Mouse (Mus musculus): ENCODE data around the gene Trio.

Trio gene

DNA sequence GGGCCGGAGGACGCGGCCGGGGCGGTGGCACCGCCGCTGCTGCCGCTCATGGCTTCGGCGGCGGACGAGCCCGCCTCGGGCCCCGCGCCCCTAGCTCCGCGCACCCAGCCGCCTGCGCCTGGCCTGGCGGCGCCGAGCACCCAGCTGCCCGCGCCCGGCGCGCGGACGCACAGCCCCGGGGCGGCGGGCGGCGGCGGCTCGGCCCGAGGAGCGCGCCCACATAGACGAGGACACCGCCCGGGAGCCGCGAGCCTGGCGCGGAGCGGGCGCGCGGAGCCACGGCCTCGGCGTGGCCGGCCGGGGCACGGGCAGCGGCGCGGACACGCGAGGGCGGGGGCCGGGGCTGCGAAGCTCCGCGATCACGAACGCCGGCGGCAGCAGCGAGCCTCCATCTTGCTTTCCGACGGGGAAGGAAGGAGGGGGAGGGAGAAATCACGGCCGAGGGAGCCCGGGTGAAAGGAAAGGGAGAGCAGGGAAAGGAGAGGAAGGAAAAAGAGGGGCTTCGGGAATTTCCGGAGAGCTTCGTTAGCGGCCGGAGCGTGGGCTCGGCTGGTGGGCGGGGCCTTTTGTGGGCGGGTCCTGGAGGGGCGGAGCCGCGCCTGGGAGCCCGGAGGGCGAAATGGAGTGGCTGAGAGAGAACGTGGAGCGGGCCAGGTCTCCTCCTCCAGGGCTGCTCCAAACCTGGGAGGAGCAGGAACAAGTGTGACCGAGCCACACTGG, at the start of gene Trio:
TSS of gene Trio (minus strand) at position 402 of the 720 bp plus-strand sequence.
- DNase-seq (ENCODE audit: low spot score): peak; percentile 99

DNA sequence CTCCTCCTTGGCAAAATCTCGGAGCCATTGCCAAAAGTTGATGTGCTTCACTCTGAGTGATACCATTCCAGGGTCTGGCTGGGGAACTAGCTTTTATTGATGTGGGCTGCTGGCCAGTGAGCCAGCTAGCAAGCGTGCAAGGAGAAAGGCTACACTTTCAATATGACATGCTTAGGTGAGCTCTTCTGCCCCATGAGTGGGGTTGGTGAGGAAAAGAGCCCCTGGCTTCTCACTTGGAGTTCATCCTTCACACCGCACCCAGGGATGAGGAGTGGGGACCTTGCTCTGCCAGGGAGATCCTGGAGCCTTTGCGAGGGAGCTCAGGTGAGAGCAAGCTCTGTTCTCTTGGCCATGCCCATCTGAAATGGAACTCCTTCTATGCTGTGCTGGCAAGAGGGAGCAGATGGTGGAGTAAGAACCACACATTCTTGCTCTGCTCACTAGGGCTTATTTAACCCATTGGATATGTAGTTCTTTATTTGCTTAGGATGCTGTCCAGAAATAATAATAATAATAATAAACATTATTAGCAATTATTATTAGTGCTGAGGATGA, 48.8 kb upstream of the Trio start:
- DNase-seq (ENCODE audit: low spot score): no peak

DNA sequence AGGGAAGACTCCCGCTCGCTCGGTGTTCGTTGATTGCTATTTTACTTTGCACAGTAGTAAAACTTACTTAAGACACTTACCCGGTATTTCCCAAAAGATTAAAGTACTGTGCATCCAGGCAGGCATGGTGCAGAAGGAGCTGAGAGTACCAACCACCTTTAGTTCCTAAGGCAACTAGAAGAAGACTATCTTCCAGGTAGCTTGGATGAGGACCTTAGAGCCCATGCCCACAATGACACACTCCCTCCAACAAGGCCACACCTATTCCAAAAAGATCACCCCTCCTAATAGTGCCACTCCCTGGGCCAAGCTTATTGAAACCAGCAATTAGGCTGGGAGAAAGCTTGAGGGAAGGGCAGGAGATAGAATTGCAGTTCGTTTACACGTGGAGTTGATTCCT, 46.0 kb upstream of the Trio start:
- DNase-seq (ENCODE audit: low spot score): no peak

DNA sequence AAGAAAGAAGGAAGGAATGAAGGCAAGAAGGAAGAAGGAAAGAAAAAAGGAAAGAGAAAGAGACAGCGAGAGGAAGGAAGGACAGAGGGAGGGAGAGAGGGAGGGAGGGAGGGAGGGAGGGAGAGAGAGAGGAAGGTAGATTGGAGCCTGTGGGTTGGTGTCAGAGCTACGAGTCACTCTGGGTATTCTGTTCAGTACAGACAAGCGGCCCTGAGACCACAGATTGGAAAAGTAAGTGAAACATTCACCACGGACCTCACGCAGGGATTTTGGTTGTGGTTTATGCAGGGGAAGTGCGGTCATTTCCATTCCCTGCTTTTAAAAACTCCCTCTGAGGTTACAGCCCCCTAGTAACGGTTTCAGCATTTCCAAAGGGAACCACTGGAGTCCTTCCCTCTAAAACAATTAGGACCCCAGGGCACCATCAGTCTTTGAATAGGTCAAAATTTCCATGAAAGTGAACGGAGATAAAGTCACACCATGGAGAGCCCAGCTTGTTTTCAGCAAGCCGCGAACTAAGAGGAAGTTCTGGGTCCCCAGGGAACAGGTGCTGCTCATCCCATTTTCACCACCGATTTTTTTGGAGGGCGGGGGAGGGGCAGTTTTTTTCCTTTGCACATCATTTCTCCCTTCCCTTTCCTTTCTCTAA, 45.2 kb upstream of the Trio start:
- no peak for DNase-seq (ENCODE audit: low spot score)

DNA sequence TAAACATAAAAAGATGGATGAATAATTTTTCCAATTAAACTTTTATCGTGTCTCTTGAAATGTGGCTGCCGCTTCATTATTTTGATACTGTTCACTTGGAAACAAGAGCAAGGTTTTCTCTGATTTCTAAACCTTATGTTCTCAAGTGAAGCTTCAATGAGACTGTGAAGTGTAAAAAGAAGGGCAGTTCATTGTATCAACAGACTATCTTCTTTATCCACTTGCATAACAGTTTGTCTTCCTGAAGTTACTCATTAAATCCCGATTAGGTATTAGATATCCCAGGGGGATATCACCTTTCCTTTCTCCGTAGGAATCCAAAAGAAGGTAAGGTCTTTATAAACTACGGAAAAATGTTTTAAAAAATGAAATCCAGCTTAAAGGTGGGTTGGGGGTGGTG, 44.6 kb upstream of the Trio start:
- no peak for DNase-seq (ENCODE audit: low spot score)

DNA sequence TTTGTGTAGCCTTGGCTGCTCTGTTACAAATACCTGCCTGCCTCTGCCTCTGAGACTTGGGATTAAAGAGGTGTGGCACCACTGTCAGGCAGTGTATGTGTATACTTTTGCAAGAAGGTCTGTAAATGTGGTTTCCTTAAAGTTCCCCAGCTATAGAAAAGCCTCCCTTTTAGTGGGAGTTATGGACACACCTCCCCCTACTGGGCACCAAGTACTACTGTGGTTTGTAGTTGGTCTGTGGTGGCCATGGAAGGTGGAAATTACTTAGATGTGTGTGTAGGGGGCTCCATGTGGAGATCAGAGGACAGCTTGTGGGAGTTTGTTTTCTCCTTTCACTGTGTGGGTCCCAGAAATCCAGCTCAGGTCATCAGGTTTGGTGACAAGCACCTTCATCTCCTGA, 41.7 kb upstream of the Trio start:
- no peak for DNase-seq (ENCODE audit: low spot score)

DNA sequence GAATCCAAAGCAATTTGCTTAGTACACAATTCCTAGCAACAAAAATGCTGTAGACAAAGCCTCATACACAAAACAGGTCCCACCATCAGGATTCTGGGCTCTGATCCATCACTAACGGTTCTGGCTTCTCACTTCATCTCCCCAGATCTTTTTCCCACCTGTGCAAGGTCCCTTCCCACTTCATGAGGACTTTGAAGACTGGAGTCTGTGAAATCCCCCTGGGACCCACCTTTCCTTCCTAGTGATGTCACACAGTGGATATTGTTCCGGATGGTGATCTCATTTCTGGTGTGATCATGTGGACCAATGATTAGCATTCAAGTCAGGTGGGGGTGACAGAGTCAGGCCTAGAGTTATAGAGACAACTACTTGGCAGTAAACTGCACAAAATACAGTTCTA, 40.8 kb upstream of the Trio start:
- DNase-seq (ENCODE audit: low spot score): no peak

DNA sequence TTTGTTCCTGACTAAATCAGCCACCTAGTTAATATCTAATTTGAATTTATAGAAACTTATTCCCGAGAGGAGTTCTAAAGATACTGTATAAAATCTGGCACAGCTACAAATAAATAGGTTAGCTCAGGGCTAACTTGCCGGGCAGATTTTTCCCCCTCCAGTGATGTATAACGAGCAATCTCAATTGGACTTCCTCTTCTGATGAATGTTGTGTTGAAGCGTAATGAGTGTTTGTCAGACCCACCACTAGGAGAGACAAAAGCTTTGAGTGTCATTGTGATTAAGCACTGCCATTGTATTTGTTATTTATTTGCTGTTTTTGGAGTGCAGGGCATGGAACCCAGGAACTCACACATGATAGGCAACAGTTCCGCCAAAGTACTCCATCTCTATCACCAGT, 39.9 kb upstream of the Trio start:
- no peak for DNase-seq (ENCODE audit: low spot score)

DNA sequence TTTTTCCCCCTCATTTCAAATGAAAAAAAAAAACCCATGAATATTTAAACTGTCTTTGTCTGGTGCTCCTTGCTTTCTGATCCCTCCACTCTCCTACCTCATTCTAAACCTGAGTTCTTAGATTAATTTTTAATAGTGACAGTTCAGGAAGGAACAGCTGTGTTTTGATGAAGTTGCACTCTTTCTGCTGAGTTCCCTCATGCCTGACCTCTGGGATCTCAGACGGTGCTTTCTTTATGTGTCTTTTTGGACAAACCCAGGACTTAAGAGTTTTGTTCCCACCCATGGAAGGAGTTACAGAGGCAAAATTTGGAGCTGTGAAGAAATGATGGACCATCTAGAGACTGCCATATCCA, 39.1 kb upstream of the Trio start:
- no peak for DNase-seq (ENCODE audit: low spot score)

DNA sequence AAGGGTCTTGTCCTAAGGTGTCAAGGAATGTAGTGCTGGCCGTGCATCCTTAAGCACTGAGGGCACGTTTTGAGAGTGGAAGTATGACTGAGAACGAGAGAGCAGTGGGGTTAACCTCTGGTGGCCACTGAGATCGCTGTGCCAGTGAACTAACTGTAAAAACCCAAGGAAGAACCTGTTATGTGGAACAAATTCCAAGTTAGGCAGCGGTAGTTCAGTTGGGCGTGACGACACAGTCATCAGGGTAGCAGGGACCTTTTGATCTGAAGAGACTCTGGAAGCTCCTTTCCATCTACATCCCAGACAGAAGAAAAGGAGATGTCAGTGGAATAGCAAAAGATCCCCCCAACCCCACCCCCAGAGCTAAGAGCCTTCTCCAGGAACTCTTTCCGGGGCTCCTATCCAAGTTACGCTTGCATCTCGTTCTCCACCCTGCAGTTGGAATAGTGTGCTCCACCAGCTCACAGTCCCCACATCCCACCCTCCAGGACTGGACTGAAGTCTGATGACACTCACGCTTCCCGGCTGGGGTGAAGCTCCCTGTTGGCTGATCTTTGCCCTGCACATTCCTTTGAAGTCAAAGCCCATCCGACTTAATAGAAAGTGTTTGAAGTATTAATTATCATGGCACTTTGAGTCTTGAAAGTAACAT, 38.6 kb upstream of the Trio start:
- DNase-seq (ENCODE audit: low spot score): no peak

DNA sequence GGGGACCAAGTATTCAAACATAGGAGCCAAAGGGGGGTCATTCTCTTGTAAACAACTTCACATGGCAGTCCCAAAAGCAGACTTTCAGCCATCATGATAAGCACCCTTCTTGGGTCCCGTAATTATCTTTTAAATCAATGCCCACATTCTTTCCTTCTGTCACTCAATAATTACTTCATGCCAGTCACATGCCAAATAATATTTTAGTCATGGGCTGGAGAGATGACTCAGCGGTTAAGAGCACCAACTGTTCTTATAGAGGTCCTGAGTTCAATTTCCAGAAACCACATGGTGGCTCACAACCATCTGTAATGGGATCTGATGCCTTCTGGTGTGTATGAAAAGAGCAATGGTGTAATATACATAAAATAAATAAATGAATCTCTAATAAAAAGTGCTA, 37.8 kb upstream of the Trio start:
- no peak for DNase-seq (ENCODE audit: low spot score)

DNA sequence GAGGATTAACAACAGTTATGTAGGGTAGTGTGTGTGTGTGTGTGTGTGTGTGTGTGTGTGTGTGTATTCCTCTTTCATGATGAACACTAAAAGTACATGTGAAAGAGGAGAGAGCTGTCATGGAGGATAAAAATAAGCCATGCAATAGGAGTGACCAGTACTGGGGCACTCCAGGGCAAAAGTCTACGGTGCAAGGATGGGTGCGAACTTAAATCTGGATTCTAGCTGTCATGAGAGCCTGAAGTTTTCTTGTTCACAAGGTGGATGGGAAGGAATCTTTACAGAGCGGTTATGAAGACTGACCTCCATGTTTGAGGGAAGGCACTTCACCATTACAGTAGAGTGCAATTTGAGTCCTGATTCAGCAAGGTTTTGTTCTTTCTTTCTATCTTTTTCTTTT, 36.4 kb upstream of the Trio start:
- no peak for DNase-seq (ENCODE audit: low spot score)

DNA sequence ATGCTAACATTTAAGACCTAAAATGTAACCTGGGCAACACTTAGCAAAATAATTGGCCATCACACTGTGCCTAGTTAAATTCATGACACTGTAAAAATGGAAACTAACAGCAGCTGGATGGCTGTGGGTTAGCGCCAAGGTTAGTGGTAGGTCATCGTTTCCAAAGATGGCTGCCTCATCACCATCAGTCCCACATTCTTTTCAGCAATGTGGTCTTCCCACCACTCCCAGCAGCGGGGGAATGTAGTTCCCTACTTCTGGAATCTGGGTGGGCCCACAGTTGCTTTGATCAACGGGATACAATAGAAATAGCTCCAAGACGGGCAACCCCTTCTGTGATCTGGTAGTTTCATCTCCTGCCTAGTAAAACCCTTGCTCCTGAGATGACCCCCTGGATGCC, 35.3 kb upstream of the Trio start:
- no peak for DNase-seq (ENCODE audit: low spot score)

DNA sequence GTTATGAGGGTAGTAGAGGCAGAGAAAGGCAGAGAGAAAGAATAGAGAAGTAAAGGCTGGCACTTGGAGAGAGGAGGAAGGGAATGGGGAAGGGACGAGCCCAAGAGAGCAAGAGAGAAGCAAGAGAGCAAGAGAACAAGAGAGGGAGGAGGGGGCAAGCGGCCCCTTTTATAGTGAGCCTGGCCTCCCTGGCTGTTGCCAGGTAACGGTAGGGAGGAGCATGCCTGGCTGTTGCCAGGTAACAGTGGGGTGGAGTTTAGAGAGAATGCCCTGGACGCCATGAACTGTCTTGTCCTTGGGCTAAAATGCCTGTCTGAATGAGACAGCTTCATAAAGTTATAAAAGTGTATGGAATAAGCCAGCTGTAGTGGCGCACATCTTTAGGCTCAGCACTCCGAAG, 34.8 kb upstream of the Trio start:
- DNase-seq (ENCODE audit: low spot score): no peak

DNA sequence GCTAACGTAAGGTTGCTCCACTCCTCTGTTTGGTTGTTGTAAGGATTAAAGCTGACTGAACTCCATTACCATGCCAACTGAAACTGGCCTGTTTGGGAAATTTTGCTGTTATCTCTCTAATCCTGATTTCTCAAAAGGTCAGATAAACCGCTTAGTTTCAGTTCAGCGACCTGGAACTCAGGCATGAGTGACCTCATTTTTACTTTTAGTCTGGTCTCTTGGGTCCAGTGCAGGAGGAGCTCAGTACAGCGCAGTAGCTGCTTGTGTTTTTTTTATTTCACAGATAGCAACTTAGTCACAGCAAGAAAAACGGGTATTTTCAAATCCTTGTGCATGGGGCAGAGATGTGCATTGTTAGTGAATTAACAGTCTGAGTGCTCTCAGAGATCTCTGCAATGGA, 31.9 kb upstream of the Trio start:
- no peak for DNase-seq (ENCODE audit: low spot score)

DNA sequence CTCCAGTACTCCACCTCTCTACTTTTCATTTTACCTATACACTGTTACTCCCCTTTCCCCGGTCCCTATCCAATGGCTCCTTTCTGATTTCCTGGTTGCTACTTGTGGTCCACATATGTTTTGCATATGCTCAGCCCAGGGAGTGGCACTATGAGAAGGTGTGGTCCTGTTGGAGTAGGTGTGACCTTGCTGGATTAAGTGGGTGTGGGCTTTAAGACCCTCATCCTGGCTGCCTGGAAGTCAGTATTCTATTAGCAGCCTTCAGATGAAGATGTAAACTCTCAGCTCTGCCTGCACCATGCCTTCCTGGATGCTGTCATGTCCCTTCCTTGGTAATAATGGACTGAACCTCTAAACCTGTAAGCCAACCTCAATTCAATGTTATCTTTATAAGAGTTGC, 29.1 kb upstream of the Trio start:
- no peak for DNase-seq (ENCODE audit: low spot score)

DNA sequence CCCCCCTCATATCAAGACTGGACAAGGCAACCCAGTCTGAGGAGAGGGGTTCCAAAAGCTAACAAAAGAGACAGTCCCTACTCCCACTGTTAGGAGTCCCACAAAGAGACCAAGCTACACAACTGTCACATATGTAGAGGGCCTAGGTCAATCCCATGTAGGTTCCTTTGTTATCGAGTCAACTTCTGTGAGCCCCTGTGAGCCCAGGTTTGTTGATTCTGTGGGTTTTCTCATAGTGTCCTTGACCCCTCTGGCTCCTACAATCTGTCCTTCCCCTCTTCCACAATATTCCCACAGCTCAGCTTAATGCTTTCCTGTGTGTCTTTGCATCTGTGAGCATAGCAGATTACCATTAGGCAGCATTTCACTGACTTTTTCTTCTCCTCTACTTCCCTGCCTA, 28.5 kb upstream of the Trio start:
- no peak for DNase-seq (ENCODE audit: low spot score)

DNA sequence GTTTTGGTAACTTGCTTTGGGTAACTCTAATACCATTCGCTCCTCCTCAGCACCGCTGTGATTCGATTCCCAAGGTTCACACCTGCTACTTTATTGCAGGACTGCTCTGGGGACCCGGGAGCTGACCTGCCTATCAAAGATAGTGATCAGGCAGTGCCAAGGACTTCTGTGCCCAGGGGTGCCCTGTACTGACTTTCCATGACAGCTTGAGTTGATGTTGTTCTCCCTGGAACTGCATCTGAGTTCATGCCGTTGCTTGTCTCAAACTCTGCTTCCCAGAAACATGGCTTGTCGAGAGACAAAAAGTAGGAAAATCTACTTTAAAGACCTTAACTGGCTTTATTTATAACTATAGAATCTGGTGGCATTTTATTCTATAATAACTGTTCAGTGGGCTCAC, 27.6 kb upstream of the Trio start:
- no peak for DNase-seq (ENCODE audit: low spot score)

DNA sequence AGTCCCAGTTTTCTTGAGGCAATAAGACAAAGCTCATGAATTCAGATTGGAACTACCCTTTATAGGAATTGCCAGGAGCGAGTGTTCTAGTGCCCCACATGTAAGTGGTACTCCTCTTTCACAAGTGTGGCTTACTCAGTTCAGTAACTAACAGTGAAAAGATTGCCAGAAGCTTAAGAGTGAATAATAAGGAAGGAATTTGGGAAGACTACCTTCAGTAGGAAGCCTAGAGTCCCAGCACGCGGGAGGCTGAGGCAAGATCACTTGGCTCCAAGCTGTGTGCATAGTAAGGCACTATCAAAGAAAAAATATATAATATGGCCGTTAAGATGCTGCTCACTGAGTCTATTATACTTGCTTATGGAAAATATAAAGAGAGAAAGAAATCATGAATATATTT, 26.2 kb upstream of the Trio start:
- DNase-seq (ENCODE audit: low spot score): no peak

DNA sequence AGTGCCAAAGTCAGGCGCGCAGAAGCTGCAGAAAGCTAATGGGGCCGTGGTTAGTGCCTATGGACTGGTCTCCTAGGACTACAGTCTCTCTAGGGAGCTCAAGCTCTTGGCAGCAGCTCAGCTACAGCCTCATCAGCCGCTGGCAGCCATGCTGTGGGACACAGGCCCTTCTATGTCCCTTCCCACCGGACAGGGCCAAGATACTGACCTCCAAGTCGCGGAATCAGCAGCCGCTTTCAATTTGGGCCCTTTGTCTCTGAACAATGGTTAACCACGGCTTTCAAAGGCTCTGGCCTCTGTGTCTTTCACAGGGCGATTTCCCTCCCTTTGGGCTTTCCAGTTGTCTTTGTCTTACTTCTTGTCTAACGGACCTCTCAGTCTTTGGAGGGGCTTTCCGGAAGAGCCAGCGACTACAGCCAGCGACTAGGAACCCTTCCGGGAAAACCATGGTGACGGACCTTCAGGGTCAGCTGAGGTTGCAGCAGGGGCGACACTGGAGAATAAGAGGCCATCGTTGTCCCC, 25.5 kb upstream of the Trio start:
- no peak for DNase-seq (ENCODE audit: low spot score)

DNA sequence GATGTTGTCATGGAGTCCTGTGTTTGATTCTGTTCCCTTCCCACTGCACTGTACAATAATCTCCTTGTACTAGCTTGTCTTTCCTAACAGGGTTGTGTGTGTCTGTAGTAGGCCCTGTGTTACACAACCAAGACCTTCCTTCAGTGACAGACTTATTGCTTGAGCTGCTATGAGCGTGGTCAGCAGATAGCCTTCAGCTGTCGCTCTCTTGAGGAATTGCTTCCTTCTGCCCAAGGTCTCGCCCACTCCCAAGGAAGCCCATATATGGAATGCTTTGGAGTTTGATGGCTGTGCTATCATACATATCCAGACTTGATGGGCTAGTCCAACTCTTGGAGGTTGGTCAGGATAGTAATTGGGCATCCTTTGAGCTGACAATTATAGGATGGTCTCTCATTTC, 22.1 kb upstream of the Trio start:
- no peak for DNase-seq (ENCODE audit: low spot score)

DNA sequence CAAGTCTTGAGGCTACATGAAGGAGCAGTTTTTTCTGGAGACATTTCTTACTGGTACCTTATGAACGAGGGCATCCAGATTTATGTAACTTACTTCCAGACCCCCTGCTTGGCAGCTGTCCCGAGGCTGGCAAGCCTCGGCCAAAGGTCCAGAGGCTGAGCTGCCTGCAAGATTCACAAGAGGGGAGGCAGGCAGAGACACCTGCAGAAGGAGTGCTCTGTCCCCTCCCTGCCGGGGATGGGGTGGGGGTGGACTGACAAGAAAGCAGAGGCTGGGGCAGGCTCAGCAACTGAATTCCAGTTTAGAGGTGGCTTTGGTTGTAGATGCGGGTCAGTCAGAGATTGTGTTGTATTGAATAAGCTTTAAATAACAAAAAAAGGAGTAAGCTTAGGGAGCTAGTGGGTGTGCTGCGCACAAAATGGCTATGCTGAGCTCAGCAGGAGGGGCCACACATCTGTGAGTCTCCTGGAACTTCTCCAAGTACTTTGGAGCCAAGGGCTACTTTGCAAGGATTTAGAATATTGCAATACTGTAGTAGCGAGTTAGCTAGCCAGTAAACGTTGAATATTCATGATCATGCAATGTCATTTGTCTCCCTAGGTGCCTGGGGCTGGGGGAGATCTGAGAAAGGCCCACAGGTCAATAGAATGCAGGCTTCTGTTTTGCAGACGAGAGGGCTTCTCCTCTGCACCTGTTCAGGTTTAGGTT, 15.7 kb upstream of the Trio start:
- no peak for DNase-seq (ENCODE audit: low spot score)

DNA sequence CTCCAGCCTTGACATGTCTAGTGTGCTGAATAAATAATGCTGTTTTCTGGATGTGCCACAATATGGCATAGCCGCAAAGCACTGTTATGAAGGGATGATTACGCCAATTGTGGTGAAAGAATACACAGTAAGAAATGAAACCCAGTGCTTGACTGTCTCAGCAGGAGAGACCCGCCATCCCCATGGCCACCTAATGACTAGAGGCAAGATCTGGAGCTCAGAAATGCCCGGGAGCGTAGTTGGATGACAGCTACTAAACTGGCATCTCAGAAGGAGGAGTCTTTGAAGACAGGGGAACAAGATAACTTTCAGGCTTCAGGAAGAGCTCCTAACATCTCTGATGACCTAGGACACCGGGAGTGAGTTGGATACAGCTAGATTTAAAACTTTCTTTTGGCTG, 12.0 kb upstream of the Trio start:
- DNase-seq (ENCODE audit: low spot score): no peak
